Mouse (Mus musculus) thymus, adult 2 months (tissue): ENCODE measurements at regions not wholly inside any gene's neighbourhood (a gene's known extent, or its start where the extent isn't known, plus 50 kb on each side); places are given as distances from the start of the nearest gene placed in this dataset.

ENCODE experiments used
- DNase-seq: peaks from one replicate; pipeline ENCODE4 v3.0.0; 2021
- H3K27ac ChIP-seq: fragments of 200-500 bp; 2 replicates; pipeline ENCODE4 v1.5.1; 2012; ENCODE audit warnings: low read length, control low read depth; ENCODE audit not compliant: control insufficient read depth, insufficient read depth
- H3K27me3 ChIP-seq: fragments of 200-500 bp; 2 replicates; pipeline ENCODE4 v1.6.1; 2012; ENCODE audit warnings: mild to moderate bottlenecking, low read length, moderate library complexity, mixed read lengths; ENCODE audit not compliant: control insufficient read depth, insufficient read depth
- H3K36me3 ChIP-seq: fragments of 200-500 bp; 2 replicates; pipeline ENCODE4 v1.6.1; 2012; ENCODE audit warnings: mild to moderate bottlenecking, low read length, moderate library complexity; ENCODE audit not compliant: control insufficient read depth, insufficient read depth
- H3K4me1 ChIP-seq: fragments of 200-500 bp; replicated peaks from 2 replicates; pipeline ENCODE4 v1.6.1; 2012; ENCODE audit warnings: low read length; ENCODE audit not compliant: control insufficient read depth, insufficient read depth
- H3K4me3 ChIP-seq: fragments of 200-500 bp; 2 replicates; pipeline ENCODE4 v1.5.1; 2012; ENCODE audit warnings: mild to moderate bottlenecking, low read length, control low read depth, moderate library complexity; ENCODE audit not compliant: control insufficient read depth, insufficient read depth
- CTCF ChIP-seq: fragments of 200-500 bp; IDR thresholded peaks from 2 replicates; pipeline ENCODE4 v1.5.1; 2012; ENCODE audit warnings: mild to moderate bottlenecking, control low read depth, low read length, moderate library complexity, borderline replicate concordance; ENCODE audit not compliant: control insufficient read depth, poor library complexity, insufficient read depth; ENCODE audit errors: extremely low read depth
- POLR2A ChIP-seq: fragments of 200-500 bp; IDR thresholded peaks from 2 replicates; pipeline ENCODE4 v1.6.1; 2012; ENCODE audit warnings: mild to moderate bottlenecking, low read length, control low read depth, moderate library complexity; ENCODE audit not compliant: control insufficient read depth, poor library complexity, insufficient read depth; ENCODE audit errors: extremely low read depth
- WGBS: fragments of 180-500 bp; shearing (Covaris S2); methylation state at CpG from one replicate; pipeline ENCODE4 v1.1.7; 2018; 5-methylcytosine and 5-hydroxymethylcytosine counted together

DNA sequence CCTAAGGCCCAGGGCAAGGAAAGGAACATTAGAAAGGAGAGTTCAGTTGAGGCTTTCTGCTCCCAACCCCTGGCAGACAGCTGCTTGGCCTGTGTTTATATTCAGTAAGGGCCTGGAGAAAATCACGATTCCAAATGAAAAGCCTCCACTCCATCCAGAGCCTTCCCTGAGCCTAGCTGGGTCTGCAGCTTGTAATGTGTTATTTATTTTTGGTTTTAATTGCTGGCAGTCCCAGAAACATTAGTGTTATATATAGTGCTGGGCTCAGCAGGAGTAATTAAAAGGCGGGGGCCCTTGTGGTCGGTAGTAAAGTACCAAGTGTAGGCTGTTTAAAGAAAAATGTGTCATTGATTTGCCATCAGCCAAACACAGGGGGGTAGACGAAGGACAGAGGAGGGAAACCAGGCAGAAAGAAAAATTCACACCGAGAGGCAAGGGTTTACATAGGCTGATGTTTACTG lies 623.9 kb upstream of the Auts2 start:
- H3K4me1 ChIP-seq = no peaks in the 10 kb centered on the region
- H3K4me3 ChIP-seq = no peak overlapping the region
- no peak for DNase-seq
- H3K27ac ChIP-seq = no peak overlapping the region
- H3K36me3 ChIP-seq = no peaks in the 10 kb centered on the region
- TF ChIP-seq POLR2A = no peak
- no peak for TF ChIP-seq CTCF
- WGBS = 52% methylated on average over 5 of the region's 5 CpGs
- H3K27me3 ChIP-seq = no peaks in the 10 kb centered on the region

DNA sequence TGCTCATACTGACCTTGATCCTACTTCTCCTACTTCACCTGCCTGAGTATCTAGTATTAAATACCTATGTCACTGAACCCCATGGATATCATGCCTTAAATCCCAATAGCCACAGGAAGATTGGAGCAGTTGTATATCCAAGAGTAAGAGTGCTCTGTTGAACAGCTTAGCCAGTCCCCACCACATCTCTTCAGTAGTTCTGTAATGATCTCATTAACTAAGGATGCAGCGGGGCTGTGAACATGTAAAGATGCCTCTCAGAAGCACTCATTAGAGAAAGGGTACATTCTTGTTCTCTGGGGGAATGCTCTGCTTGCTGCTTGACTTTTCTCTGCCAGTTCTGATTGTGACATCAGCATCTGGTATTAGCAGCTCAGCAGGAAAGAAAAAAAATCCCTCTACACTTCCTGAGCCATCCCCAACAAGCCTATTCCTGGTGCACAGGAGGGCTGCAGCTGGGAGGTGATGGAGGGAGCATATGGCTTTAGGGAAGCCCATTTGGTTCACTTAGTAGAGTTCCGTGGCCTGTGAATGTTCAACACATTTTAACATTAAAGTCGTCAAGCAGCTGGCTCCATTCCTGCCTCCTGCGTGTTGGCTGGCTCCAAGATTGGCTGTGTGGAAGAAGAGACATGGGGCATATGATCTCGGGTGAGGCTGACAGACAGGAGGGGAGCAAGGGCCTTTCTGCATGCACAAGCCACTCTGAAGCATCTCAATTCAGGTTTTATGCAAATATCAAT lies 613.1 kb upstream of the Auts2 start:
- no peaks in the 10 kb centered on the region for H3K36me3 ChIP-seq
- 66% methylated on average over 5 of the region's 5 CpGs for WGBS

GRCm38 (mm10) chr5:133145996-133146395 lies 602.9 kb upstream of the Auts2 start:
- no peak for DNase-seq
- Histone ChIP-seq H3K4me1 (no peaks in the 10 kb centered on the region), H3K4me3 (no peak overlapping the region), H3K27me3 (no peaks in the 10 kb centered on the region), H3K36me3 (no peaks in the 10 kb centered on the region), H3K27ac (no peak overlapping the region)
- TF ChIP-seq CTCF (no peak), POLR2A (no peak)

More for the DNA sequence above, 613.1 kb upstream of the Auts2 start:
- TF ChIP-seq POLR2A (no peak), CTCF (no peak)
- Histone ChIP-seq H3K27me3 (no peaks in the 10 kb centered on the region), H3K27ac (no peak overlapping the region), H3K4me3 (no peak overlapping the region), H3K4me1 (no peaks in the 10 kb centered on the region)
- no peak for DNase-seq

- 100% methylated on average over 1 of the region's 1 CpGs for WGBS
- DNase-seq = no peak
- Histone ChIP-seq H3K36me3 (no peaks in the 10 kb centered on the region), H3K4me1 (no peaks in the 10 kb centered on the region), H3K27ac (no peak overlapping the region), H3K27me3 (no peaks in the 10 kb centered on the region), H3K4me3 (no peak overlapping the region)
- TF ChIP-seq CTCF (no peak), POLR2A (no peak)
Measured at GRCm38 (mm10) chr5:133143679-133144078, 600.5 kb upstream of the Auts2 start.

DNA sequence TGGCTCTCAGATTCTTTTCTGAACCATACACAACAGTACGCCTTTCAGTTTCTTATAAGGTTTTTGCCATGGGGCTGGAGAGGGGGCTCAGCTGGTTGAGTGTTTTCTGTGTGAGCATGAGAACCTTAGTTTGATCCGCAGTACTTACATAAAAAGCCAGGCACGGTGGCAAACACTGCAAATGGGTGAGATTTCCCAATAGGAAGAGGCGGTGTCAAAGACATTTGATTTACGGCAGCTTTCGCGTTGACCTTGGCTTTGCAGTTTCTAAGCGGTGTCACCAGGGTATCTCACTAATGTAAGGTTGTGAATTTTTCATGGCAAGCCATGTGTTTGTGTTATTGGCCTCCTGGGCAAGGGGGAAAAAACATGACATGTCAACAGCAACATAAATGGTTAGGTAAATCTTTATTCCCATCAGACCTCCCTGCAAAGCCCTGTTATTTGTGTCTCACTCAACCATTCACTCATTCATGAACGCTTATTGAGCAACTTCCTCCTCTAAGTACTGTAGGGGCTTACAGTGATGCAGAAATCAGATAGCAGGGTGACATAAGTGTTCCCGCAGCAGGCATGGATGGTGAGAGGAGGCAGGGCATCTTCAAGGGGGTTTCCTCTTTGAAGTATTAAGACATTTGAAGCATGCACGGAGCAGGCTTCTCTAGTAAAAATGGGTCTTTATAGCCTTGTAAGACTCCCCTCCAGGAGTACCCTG lies 599.4 kb upstream of the Auts2 start:
- no peak overlapping the region for H3K27ac ChIP-seq
- H3K4me1 ChIP-seq = no peaks in the 10 kb centered on the region
- TF ChIP-seq POLR2A = no peak
- no peak for TF ChIP-seq CTCF
- WGBS = 16% methylated on average over 11 of the region's 11 CpGs
- no peak overlapping the region for H3K4me3 ChIP-seq
- no peaks in the 10 kb centered on the region for H3K27me3 ChIP-seq
- DNase-seq = no peak
- no peaks in the 10 kb centered on the region for H3K36me3 ChIP-seq

GRCm38 (mm10) chr5:133131042-133131441 lies 587.9 kb upstream of the Auts2 start:
- Histone ChIP-seq H3K4me1 (no peaks in the 10 kb centered on the region), H3K4me3 (no peak overlapping the region), H3K27me3 (no peaks in the 10 kb centered on the region), H3K27ac (no peak overlapping the region), H3K36me3 (no peaks in the 10 kb centered on the region)
- 94% methylated on average over 2 of the region's 2 CpGs for WGBS
- DNase-seq = no peak
- TF ChIP-seq POLR2A = no peak
- no peak for TF ChIP-seq CTCF

DNA sequence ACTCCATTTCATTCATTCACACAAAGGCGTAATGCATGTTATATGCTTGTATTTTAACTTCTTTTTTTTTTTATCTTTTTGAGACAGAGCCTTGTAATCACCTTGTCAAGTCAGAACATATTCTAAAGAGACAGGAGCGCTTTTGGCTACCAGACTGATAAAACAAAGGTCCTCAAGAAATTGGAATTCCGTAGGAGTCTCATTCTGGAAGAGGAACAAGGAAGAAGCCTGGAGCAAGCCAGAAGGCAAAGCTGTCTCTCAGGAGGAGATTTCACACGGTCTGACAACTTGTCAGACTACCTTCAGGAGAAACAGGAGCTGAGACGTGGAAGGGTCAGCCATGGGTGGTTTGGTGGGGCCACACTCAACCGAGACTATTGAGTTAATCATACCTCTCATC lies 587.2 kb upstream of the Auts2 start:
- Histone ChIP-seq H3K27me3 (no peaks in the 10 kb centered on the region), H3K36me3 (no peaks in the 10 kb centered on the region), H3K4me3 (no peak overlapping the region), H3K4me1 (no peaks in the 10 kb centered on the region), H3K27ac (no peak overlapping the region)
- DNase-seq = no peak
- TF ChIP-seq POLR2A (no peak), CTCF (no peak)
- WGBS = 80% methylated on average over 6 of the region's 6 CpGs
